ENCODE assay signal across 14 mouse cellular contexts in genomic region chr7:115192992-115193761, GRCm38 (mm10).
DNase-seq lines count a peak whose midpoint lies in the region; ATAC-seq and TF ChIP-seq lines count a peak whose summit lies in the region.
"Had no signal": no experiment of that assay in that cellular context is flagged by ENCODE, and none has a peak within 500 bp of the region (broad histone marks: within the 10 kb centered on the region; RNA-seq: fewer than 3 reads in every experiment).

No protein-coding gene starts in this region.

- H3K4me3 ChIP-seq in intestine, embryonic 15.5 days (replicated peaks) = no peak overlapping the region
- no peak overlapping the region for H3K4me3 ChIP-seq in intestine, postnatal 0 days (ENCODE audit: low read depth, low read length)
- no peak overlapping the region for H3K4me3 ChIP-seq in hindbrain, embryonic 16.5 days (ENCODE audit: low read length)
- H3K4me3 ChIP-seq in limb, embryonic 10.5 days = no peak overlapping the region
- H3K4me3 ChIP-seq: embryonic facial prominence, embryonic 13.5 days; heart, embryonic 13.5 days; liver, embryonic 13.5 days had no signal

- TF ChIP-seq CTCF in intestine, postnatal 0 days (IDR thresholded peaks at IDR 0.05; ENCODE audit: low read depth) = no peak

- DNase-seq in embryo, embryonic 9.5 days (ENCODE audit: extremely low spot score) = peak; percentile 16
- peak; percentile 25 for DNase-seq in retina, adult 2 months (ENCODE audit: low read depth, low spot score)
- DNase-seq in limb, embryonic 10.5 days (ENCODE audit: low spot score) = no peak
- DNase-seq in frontal cortex, postnatal 36 days (ENCODE audit: low spot score in 2 of 2) = no peak
- no peak for DNase-seq in left cerebral cortex, postnatal 25 days (ENCODE audit: low spot score in 2 of 2)
- DNase-seq: cerebellum, adult 11 months; kidney, adult 18-20 months; liver, embryonic 13.5 days; right cerebral cortex, postnatal 4 days had no signal

- H3K4me1 ChIP-seq in intestine, embryonic 15.5 days (replicated peaks) = no peaks in the 10 kb centered on the region
- H3K4me1 ChIP-seq in intestine, postnatal 0 days (replicated peaks; ENCODE audit: control insufficient read depth, insufficient read depth, low read length) = no peaks in the 10 kb centered on the region
- H3K4me1 ChIP-seq in hindbrain, embryonic 16.5 days (ENCODE audit: control insufficient read depth, insufficient read depth, low read depth, low read length) = peaks cover 7% of the 10 kb centered on the region
- H3K4me1 ChIP-seq in limb, embryonic 10.5 days = peaks cover 8% of the 10 kb centered on the region
- H3K4me1 ChIP-seq: liver, embryonic 13.5 days had no signal

- 0 out of 2 replicates have a peak overlapping the region, but pooled peaks have one; percentile 23 for H3K27ac ChIP-seq in intestine, embryonic 15.5 days
- no peak overlapping the region for H3K27ac ChIP-seq in intestine, postnatal 0 days (ENCODE audit: low read depth, low read length)
- no peak overlapping the region for H3K27ac ChIP-seq in hindbrain, embryonic 16.5 days (ENCODE audit: low read depth, low read length)
- H3K27ac ChIP-seq in limb, embryonic 10.5 days = no peak overlapping the region
- H3K27ac ChIP-seq: embryonic facial prominence, embryonic 13.5 days; heart, embryonic 13.5 days; liver, embryonic 13.5 days had no signal

- no peak overlapping the region for H3K4me2 ChIP-seq in intestine, embryonic 15.5 days (replicated peaks)
- no peak overlapping the region for H3K4me2 ChIP-seq in intestine, postnatal 0 days (replicated peaks; ENCODE audit: low read depth)
- no peak overlapping the region for H3K4me2 ChIP-seq in hindbrain, embryonic 16.5 days (ENCODE audit: low read length)
- H3K4me2 ChIP-seq: embryonic facial prominence, embryonic 13.5 days; heart, embryonic 13.5 days; liver, embryonic 13.5 days had no signal

- no peaks in the 10 kb centered on the region for H3K36me3 ChIP-seq in intestine, embryonic 15.5 days
- H3K36me3 ChIP-seq in intestine, postnatal 0 days (ENCODE audit: control insufficient read depth, insufficient read depth) = no peaks in the 10 kb centered on the region
- no peaks in the 10 kb centered on the region for H3K36me3 ChIP-seq in hindbrain, embryonic 16.5 days (ENCODE audit: control insufficient read depth, insufficient read depth, low read length)
- H3K36me3 ChIP-seq in limb, embryonic 10.5 days = no peaks in the 10 kb centered on the region
- H3K36me3 ChIP-seq: embryonic facial prominence, embryonic 13.5 days; heart, embryonic 13.5 days; liver, embryonic 13.5 days had no signal

- no peaks in the 10 kb centered on the region for H3K27me3 ChIP-seq in intestine, embryonic 15.5 days (replicated peaks)
- H3K27me3 ChIP-seq in intestine, postnatal 0 days (replicated peaks; ENCODE audit: control insufficient read depth, insufficient read depth, low read length) = no peaks in the 10 kb centered on the region
- H3K27me3 ChIP-seq in hindbrain, embryonic 16.5 days (replicated peaks; ENCODE audit: control insufficient read depth, insufficient read depth, low read length) = 0 out of 2 replicates have a peak, but pooled peaks cover 3% of the 10 kb centered on the region
- H3K27me3 ChIP-seq in limb, embryonic 10.5 days (ENCODE audit: low read depth, poor library complexity, severe bottlenecking) = peaks cover 41% of the 10 kb centered on the region; the same call in 1 of the 2 replicates
- H3K27me3 ChIP-seq: liver, embryonic 13.5 days had no signal

- no peaks in the 10 kb centered on the region for H3K9me3 ChIP-seq in intestine, embryonic 15.5 days
- H3K9me3 ChIP-seq in intestine, postnatal 0 days (ENCODE audit: control insufficient read depth) = no peaks in the 10 kb centered on the region
- no peaks in the 10 kb centered on the region for H3K9me3 ChIP-seq in hindbrain, embryonic 16.5 days (ENCODE audit: control insufficient read depth, low read length)
- H3K9me3 ChIP-seq in limb, embryonic 10.5 days (replicated peaks) = no peaks in the 10 kb centered on the region
- H3K9me3 ChIP-seq: embryonic facial prominence, embryonic 13.5 days; heart, embryonic 13.5 days; liver, embryonic 13.5 days had no signal

- intact Hi-C loops in left cerebral cortex, postnatal 25 days (cut with DNase I) = no loop called here

- no peak for ATAC-seq in intestine, embryonic 15.5 days
- ATAC-seq in intestine, postnatal 0 days = no peak
- ATAC-seq in hindbrain, embryonic 16.5 days = peak; percentile 83

- 31% methylated on average over 9 of the region's 9 CpGs for WGBS in intestine, embryonic 15.5 days
- 34% methylated on average over 9 of the region's 9 CpGs for WGBS in intestine, postnatal 0 days
- 21% methylated on average over 9 of the region's 9 CpGs for WGBS in hindbrain, embryonic 16.5 days
- WGBS in limb, embryonic 10.5 days = 17% methylated on average over 9 of the region's 9 CpGs

- no peak overlapping the region for H3K9ac ChIP-seq in intestine, embryonic 15.5 days
- no peak overlapping the region for H3K9ac ChIP-seq in intestine, postnatal 0 days (ENCODE audit: low read depth, low read length)
- no peak overlapping the region for H3K9ac ChIP-seq in hindbrain, embryonic 16.5 days (ENCODE audit: low read depth, low read length)
- H3K9ac ChIP-seq: embryonic facial prominence, embryonic 13.5 days; heart, embryonic 13.5 days; liver, embryonic 13.5 days had no signal

Comparison
In these comparisons a context has a peak if more than half of its experiments do, and no peak if none do; other contexts are left out.
1. DNase-seq: peak in embryo, embryonic 9.5 days (single experiment) and retina, adult 2 months (single experiment); none in limb, embryonic 10.5 days (single experiment), frontal cortex, postnatal 36 days (0 of 2) and left cerebral cortex, postnatal 25 days (0 of 2).